Mouse (Mus musculus) hindbrain, embryonic 16.5 days (tissue): Measurements from ENCODE around the gene Prdm1. TPM values are rescaled to one million over a fixed set of nuclear protein-coding genes. Genes with fewer than 3 reads are reported as not detected.

Experiments
- ATAC-seq: fragments of 200-750 bp; cut with Nextera tagmentation; 2 replicates; pipeline ENCODE4 v1.8.0; 2017; ENCODE audit warnings: moderate TSS enrichment, moderate library complexity
- H3K27ac ChIP-seq: fragments of 300-500 bp; sonication (generic); 2 replicates; pipeline ENCODE4 v1.5.1; 2014; ENCODE audit warnings: low read depth, mild to moderate bottlenecking, control low read depth, low read length, moderate library complexity
- H3K27me3 ChIP-seq: fragments of 300-500 bp; sonication (generic); replicated peaks from 2 replicates; pipeline ENCODE4 v1.6.1; 2014; ENCODE audit warnings: low read length; ENCODE audit not compliant: control insufficient read depth, insufficient read depth
- H3K36me3 ChIP-seq: fragments of 300-500 bp; sonication (generic); 2 replicates; pipeline ENCODE4 v1.6.1; 2014; ENCODE audit warnings: mild to moderate bottlenecking, low read length, moderate library complexity, mixed read lengths; ENCODE audit not compliant: control insufficient read depth, insufficient read depth
- H3K4me1 ChIP-seq: fragments of 300-500 bp; sonication (generic); 2 replicates; pipeline ENCODE4 v1.6.1; 2014; ENCODE audit warnings: low read depth, low read length; ENCODE audit not compliant: control insufficient read depth, insufficient read depth
- H3K4me2 ChIP-seq: fragments of 300-500 bp; sonication (generic); 2 replicates; pipeline ENCODE4 v1.6.1; 2014; ENCODE audit warnings: mild to moderate bottlenecking, low read length, control low read depth, moderate library complexity
- H3K4me3 ChIP-seq: fragments of 300-500 bp; sonication (generic); 2 replicates; pipeline ENCODE4 v1.5.1; 2014; ENCODE audit warnings: mild to moderate bottlenecking, low read length, control low read depth, moderate library complexity
- H3K9ac ChIP-seq: fragments of 300-500 bp; sonication (generic); 2 replicates; pipeline ENCODE4 v1.6.1; 2014; ENCODE audit warnings: low read depth, mild to moderate bottlenecking, control low read depth, low read length, moderate library complexity
- H3K9me3 ChIP-seq: fragments of 300-500 bp; sonication (generic); 2 replicates; pipeline ENCODE4 v1.6.1; 2014; ENCODE audit warnings: mild to moderate bottlenecking, low read length, moderate library complexity; ENCODE audit not compliant: control insufficient read depth
- WGBS: fragments of 180-500 bp; shearing (Covaris S2); extraction: QIAGEN DNeasy Blood & Tissue Kit; methylation state at CpG from one replicate; pipeline ENCODE4 v1.1.7; 2014; 5-methylcytosine and 5-hydroxymethylcytosine counted together
- polyA plus RNA-seq: library from polyadenylated mRNA; unstranded; fragments of >200 nt; fragmentation: Nextera tagmentation; extraction: Ambion mirVana; gene quantifications from 2 replicates; pipeline ENCODE4 v1.2.1, GENCODE M21; 2015

Prdm1 gene
- polyA plus RNA-seq, 1 experiment from 2014 or later = 0.36 TPM

DNA sequence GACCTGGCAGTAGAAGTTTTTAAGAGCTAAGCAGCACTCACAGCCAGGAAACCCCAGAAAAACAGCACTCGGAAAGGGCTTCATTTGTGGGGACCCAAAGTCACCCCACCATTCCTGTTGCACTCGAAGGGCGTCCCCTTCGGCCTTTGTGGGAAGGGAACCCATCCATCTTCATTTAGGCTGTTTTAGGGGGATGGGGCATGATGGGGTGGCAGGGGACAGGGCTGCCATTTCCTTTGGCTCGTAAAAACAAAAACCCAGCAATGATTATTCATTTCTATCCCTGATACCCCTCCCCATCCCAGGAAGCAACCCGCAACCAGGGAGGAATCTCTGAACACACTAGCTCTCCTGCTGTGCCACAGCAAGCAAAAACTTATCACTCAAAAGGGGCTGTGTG lies 49.0 kb downstream of the Prdm1 start:
- Histone ChIP-seq H3K36me3 (no peaks in the 10 kb centered on the region), H3K4me3 (no peak overlapping the region), H3K4me1 (peaks cover 5% of the 10 kb centered on the region; the same call in 1 of the 2 replicates), H3K4me2 (no peak overlapping the region), H3K27ac (no peak overlapping the region), H3K9me3 (no peaks in the 10 kb centered on the region), H3K9ac (no peak overlapping the region), H3K27me3 (no peaks in the 10 kb centered on the region)
- whole genome bisulfite sequencing = 33% methylated on average over 6 of the region's 6 CpGs
- ATAC-seq = no peak

DNA sequence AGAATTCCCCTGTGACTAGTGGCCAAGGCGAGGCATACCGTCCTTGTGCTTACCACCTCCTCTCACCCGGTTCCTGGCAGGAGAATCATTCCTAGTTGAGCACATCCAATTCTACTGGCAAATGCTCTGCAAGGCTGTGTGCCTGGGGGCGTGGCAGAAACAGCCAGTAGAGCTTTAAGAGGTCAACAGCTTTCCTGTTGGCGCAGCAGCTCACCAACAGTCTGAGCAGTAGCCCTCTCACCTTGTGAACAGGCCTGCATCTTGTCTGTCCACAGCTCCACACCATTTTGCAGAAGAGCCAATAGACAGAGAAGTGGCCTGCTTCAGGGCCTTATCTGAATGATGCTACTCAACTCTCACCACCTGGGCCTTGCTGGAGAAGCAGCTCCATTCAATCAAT lies 50.2 kb downstream of the Prdm1 start:
- WGBS = 68% methylated on average over 5 of the region's 5 CpGs
- Histone ChIP-seq H3K36me3 (no peaks in the 10 kb centered on the region), H3K4me2 (no peak overlapping the region), H3K4me1 (peaks cover 5% of the 10 kb centered on the region; the same call in 1 of the 2 replicates), H3K4me3 (no peak overlapping the region), H3K9ac (no peak overlapping the region), H3K27me3 (no peaks in the 10 kb centered on the region), H3K27ac (no peak overlapping the region), H3K9me3 (no peaks in the 10 kb centered on the region)
- no peak for ATAC-seq

DNA sequence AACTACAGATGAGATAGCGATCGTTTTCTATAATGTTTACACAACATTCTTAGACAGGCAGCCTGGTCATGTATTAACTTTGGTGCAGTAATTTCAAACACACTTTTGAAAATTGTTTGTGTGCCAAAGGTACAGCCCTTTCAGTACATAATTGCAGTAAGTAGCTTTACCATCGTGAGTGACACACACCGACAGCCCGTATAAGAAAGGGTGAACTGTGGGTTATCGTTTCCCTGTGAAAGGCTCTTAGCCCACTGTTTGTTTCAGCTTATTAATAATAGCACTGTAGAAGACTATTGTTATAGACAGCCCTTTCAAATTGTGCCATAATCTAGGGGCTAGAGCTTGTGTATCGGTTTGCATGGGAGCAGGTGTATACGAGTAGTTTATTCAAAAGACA lies 51.1 kb downstream of the Prdm1 start:
- Histone ChIP-seq H3K36me3 (no peaks in the 10 kb centered on the region), H3K4me3 (no peak overlapping the region), H3K27ac (no peak overlapping the region), H3K4me2 (no peak overlapping the region), H3K9me3 (no peaks in the 10 kb centered on the region), H3K4me1 (peaks cover 5% of the 10 kb centered on the region; the same call in 1 of the 2 replicates), H3K9ac (no peak overlapping the region), H3K27me3 (no peaks in the 10 kb centered on the region)
- ATAC-seq = no peak
- 78% methylated on average over 8 of the region's 8 CpGs for WGBS

DNA sequence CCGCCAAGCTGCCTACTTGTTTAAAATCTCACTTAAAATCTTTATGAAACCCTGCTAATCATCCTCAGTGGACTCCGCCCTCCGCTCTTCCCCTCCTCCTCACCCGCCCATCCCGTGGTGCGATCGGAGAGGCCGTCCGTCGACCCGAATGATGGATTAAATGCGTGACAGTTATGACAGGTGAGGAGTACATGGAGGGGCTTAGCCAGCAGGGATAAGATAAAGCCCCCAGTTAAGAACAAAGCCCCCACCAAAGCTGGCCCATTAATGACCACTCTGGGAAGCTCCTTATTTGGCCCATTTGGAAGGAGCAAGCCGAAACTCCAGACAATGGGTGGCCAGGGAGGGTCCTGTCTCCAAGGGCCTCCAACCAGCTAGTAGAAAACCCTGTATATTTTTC lies 51.8 kb downstream of the Prdm1 start:
- no peak overlapping the region for H3K4me2 ChIP-seq
- 72% methylated on average over 13 of the region's 13 CpGs for WGBS
- no peak for ATAC-seq
- no peaks in the 10 kb centered on the region for H3K9me3 ChIP-seq
- no peak overlapping the region for H3K9ac ChIP-seq
- no peaks in the 10 kb centered on the region for H3K27me3 ChIP-seq
- H3K4me3 ChIP-seq = no peak overlapping the region
- H3K4me1 ChIP-seq = peaks cover 5% of the 10 kb centered on the region; the same call in 1 of the 2 replicates
- no peak overlapping the region for H3K27ac ChIP-seq
- no peaks in the 10 kb centered on the region for H3K36me3 ChIP-seq

DNA sequence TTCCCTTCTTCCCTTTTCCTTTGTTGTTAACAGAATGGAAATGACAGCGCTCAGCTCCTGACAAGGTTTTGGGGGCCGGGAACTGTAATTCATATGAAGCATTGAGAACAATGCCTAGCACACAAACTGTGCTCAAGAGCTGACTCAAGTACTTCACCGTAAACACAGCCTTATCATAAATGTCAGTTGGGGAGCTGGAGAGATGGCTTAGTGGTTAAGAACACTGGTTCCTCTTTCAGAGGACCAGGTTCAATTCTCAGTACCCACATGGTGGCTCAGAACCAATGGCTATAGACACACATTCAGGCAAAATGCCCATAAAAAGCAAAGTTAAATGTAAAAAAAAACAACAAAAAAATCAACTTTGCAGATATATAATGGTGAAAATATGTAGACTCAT lies 52.9 kb downstream of the Prdm1 start:
- Histone ChIP-seq H3K4me2 (no peak overlapping the region), H3K4me1 (peaks cover 5% of the 10 kb centered on the region; the same call in 1 of the 2 replicates), H3K4me3 (no peak overlapping the region), H3K9ac (no peak overlapping the region), H3K27me3 (no peaks in the 10 kb centered on the region), H3K27ac (no peak overlapping the region), H3K9me3 (no peaks in the 10 kb centered on the region), H3K36me3 (no peaks in the 10 kb centered on the region)
- no peak for ATAC-seq
- 83% methylated on average over 3 of the region's 3 CpGs for WGBS

DNA sequence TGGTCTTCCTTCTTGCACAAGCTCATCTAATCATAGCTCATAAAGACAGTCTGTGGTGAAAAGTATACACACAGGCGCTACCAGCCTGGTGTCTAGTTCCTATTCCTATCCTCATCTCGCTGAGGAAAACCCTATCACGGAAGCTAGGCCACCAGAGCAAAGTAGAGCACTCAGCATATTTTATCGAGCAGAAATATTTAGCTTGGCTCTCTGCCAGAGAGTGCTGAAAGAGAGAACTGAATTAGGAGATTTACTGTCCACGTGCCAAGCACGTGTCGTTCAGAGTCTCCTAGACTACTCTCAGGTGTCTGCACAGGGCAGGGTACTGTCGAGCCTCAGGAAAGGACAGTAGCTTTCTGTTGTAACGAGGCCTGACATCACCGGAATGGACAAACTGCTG lies 54.0 kb downstream of the Prdm1 start:
- no peaks in the 10 kb centered on the region for H3K9me3 ChIP-seq
- H3K27me3 ChIP-seq = no peaks in the 10 kb centered on the region
- H3K4me3 ChIP-seq = no peak overlapping the region
- 43% methylated on average over 10 of the region's 10 CpGs for WGBS
- H3K36me3 ChIP-seq = no peaks in the 10 kb centered on the region
- H3K9ac ChIP-seq = no peak overlapping the region
- peaks cover under 1% of the 10 kb centered on the region; the same call in 1 of the 2 replicates for H3K4me1 ChIP-seq
- no peak overlapping the region for H3K4me2 ChIP-seq
- no peak overlapping the region for H3K27ac ChIP-seq
- ATAC-seq = peak; percentile 48

DNA sequence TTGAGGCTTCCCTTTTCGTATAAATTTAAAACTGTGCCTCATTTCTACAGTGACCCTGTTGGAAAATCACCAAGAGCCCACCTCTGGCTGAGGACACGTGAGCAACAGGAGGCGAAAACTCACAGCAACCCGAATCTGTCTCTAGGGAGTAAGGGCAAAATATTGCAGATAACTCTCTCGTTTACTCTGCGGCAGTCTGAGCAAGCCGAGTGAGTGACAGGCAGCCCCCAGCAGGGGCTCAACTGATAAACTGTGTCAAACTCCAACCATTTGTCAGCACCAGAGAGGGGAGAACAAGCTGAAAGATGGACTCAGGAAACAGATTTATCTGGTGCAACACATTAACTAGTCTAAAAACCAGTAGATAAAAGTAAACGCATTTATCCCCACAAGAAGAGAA lies 62.7 kb downstream of the Prdm1 start:
- Histone ChIP-seq H3K9me3 (no peaks in the 10 kb centered on the region), H3K4me3 (no peak overlapping the region), H3K27me3 (peaks cover 6% of the 10 kb centered on the region), H3K36me3 (no peaks in the 10 kb centered on the region), H3K4me2 (no peak overlapping the region; the same call in 1 of the 2 replicates), H3K9ac (no peak overlapping the region), H3K27ac (no peak overlapping the region), H3K4me1 (peaks cover 2% of the 10 kb centered on the region)
- WGBS = 27% methylated on average over 8 of the region's 8 CpGs
- no peak for ATAC-seq

DNA sequence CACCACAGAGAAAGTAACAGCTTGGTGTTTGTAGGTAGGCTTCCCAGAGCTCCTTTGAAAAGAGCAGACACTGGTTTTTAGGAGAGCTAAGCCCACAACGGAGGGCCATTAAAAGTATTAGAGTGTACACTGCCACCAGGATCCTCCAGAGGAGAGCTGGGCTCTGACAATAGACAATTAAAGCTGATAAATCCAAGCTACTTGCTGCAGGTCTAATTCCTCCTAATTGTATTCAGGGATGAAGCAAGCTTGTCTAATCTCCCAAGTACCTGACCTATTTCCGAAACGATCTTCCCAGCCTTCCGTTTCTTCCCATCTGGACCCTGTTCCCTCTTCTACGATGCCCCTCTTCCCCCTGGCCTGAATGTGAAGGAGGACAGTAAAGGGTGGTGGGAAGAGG lies 63.7 kb downstream of the Prdm1 start:
- Histone ChIP-seq H3K4me3 (no peak overlapping the region), H3K9ac (no peak overlapping the region), H3K9me3 (no peaks in the 10 kb centered on the region), H3K4me2 (no peak overlapping the region), H3K36me3 (no peaks in the 10 kb centered on the region), H3K27ac (no peak overlapping the region), H3K27me3 (peaks cover 6% of the 10 kb centered on the region), H3K4me1 (peaks cover 2% of the 10 kb centered on the region)
- ATAC-seq = no peak
- 84% methylated on average over 5 of the region's 5 CpGs for WGBS

DNA sequence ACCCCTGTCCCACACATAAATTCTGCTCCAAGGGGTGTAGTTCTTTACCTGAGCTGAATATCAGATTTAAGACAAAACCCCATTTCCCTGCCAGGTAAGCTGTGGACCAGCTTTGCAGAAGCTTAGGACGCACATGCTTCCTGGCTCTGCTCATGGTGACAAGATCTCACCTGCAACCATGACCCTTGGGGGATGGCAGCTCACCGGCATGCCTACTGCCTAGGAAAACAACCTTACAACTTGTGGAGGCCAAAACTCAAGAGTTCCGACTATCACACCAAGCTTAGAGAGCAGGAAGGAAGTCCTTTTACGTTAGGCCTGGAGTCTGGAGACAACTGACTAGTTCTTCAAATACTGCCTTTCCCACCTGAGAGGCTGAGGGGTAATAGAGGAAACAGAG lies 64.4 kb downstream of the Prdm1 start:
- Histone ChIP-seq H3K9ac (no peak overlapping the region), H3K4me1 (peaks cover 2% of the 10 kb centered on the region), H3K27ac (no peak overlapping the region), H3K36me3 (no peaks in the 10 kb centered on the region), H3K4me2 (no peak overlapping the region), H3K9me3 (no peaks in the 10 kb centered on the region), H3K4me3 (no peak overlapping the region), H3K27me3 (peaks cover 6% of the 10 kb centered on the region)
- ATAC-seq = no peak
- 88% methylated on average over 4 of the region's 4 CpGs for WGBS

DNA sequence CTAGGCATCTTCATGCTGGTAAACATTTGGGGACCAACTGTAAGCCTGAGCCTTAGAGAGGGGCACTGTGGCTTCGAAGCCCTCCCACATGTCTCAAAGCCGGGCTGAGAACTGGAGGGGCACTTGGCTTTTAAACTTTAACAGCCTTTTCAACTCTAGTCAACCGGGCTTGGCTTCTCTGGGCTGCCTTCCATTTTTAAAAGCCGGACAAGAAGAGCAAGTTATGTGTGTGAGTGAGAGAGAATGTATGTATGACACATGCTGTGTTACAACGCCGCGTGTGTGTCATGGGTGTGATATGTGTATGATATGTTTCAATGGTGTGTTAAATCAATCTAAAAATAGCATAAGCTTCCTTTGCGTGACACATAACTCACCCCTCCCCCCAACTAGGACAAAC lies 66.0 kb downstream of the Prdm1 start:
- 89% methylated on average over 8 of the region's 8 CpGs for WGBS
- no peaks in the 10 kb centered on the region for H3K36me3 ChIP-seq
- ATAC-seq = no peak
- H3K27ac ChIP-seq = no peak overlapping the region
- peaks cover 7% of the 10 kb centered on the region for H3K4me1 ChIP-seq
- peaks cover 6% of the 10 kb centered on the region for H3K27me3 ChIP-seq
- no peaks in the 10 kb centered on the region for H3K9me3 ChIP-seq
- H3K4me3 ChIP-seq = no peak overlapping the region
- no peak overlapping the region for H3K9ac ChIP-seq
- no peak overlapping the region for H3K4me2 ChIP-seq
